Mouse (Mus musculus) inflammation-experienced regulatory T-cells, adult 6 months (primary cell): ENCODE data around the gene Ube2cbp. TPM values are rescaled to one million over a fixed set of nuclear protein-coding genes. Genes with fewer than 3 reads are reported as not detected.

Experiments
- ATAC-seq: one replicate; pipeline ENCODE4 v1.8.0; 2017
- polyA plus RNA-seq, 3 experiments: library from polyadenylated mRNA; unstranded; fragments of 100-300 nt; shearing (Covaris generic); gene quantifications; one replicate each; pipeline ENCODE4 v1.2.1; 2017

Gene Ube2cbp
- polyA plus RNA-seq, 3 experiments from 2014 or later, result 1.8 to 5.2 (median 4.7) TPM

DNA sequence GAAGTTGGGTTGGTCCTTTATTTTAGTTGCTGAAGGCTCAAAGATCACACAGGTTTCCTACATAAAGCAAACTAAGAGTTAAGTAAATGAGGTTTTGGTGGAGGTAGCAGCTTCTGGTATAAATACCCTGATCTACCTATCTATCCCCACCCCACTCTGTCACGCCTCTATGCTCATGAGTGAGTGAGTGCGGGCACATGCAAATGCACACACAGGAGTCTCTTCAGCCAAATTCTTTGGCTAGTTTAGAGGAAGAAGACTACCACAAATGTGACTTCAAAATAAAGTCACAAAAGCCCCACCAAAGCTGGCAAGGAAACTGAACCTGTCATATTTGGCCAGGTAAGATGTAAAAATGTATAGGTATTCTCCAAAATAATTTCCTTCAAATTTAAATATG, 149.1 kb downstream of the Ube2cbp start:
- ATAC-seq, result no peak

- no peak for ATAC-seq
Observed at GRCm38 (mm10) chr9:86308616-86309015, 156.1 kb downstream of the Ube2cbp start.

- ATAC-seq, result no peak
Observed at GRCm38 (mm10) chr9:86306556-86306955, 158.2 kb downstream of the Ube2cbp start.

GRCm38 (mm10) chr9:86301407-86301806, 163.3 kb downstream of the Ube2cbp start:
- ATAC-seq, result no peak

DNA sequence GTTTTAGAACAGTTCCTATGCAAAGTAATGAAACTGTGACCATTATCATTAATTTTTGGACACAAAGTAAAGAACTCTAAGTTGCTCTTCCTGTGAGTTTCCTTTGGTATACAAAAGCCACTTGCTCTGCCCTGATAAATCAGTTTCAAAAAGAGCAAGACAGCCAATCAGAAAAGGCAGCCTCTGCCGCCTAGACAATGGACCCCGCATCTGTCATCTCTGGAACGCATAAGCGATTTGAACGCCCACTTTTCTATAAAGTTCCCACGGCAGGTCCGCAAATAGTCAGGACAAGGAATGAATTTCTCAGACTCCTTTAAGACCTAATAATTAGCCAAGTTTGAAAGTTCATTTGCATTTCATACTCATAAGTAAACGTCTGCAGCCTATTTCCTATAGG, 166.2 kb downstream of the Ube2cbp start:
- ATAC-seq, result no peak

DNA sequence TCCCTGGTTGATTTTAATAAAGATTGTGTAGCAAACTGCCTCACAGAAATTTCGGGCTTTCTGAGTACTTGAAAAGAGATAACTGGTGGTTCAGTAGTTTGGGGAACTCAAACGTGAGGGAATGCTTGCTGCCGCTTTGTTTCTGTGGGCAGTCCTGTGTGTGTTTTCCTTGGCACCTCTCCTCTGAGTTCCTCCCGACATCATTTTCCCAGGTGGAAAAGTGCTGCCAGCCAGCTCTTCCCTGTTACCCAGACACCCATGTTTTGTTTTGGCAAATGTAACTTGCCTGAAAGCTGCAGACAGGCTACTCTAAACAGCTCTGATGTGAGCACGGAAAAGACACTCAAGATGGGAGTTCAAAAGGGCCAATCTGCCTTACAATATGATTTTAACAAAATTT, 166.6 kb downstream of the Ube2cbp start:
- no peak for ATAC-seq

- ATAC-seq, result no peak
Observed at GRCm38 (mm10) chr9:86296683-86297638, 167.8 kb downstream of the Ube2cbp start.

- ATAC-seq, result no peak
Observed at GRCm38 (mm10) chr9:86287570-86287954, 177.2 kb downstream of the Ube2cbp start.

- ATAC-seq, result no peak
Observed at GRCm38 (mm10) chr9:86286830-86287569, 177.8 kb downstream of the Ube2cbp start.

- no peak for ATAC-seq
Observed at GRCm38 (mm10) chr9:86282555-86282954, 182.2 kb downstream of the Ube2cbp start.

DNA sequence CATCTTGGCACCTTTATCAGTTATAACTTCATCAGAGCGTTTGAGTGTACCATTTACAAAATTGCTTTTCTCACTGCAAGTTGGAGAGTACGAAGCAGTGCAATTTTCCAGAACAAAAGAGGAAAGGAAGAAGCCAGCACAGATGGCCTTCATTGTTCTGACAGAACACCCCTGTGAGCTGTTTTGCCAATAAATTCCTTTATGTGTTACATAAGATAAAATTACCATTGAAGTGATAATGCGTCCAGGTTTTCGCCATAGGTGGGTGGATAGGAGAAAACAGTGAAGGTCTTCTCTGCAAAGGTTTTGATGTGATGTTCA, 183.6 kb downstream of the Ube2cbp start:
- ATAC-seq, result no peak

- no peak for ATAC-seq
Observed at GRCm38 (mm10) chr9:86280461-86281146, 184.1 kb downstream of the Ube2cbp start.

GRCm38 (mm10) chr9:86269541-86269940, 195.2 kb downstream of the Ube2cbp start:
- no peak for ATAC-seq

- ATAC-seq, result no peak
Observed at GRCm38 (mm10) chr9:86266658-86267057, 198.1 kb downstream of the Ube2cbp start.

Other genes with a start within 250 kb of the Ube2cbp start
- gene Dop1a, start 2.2 kb upstream of the Ube2cbp start, polyA plus RNA-seq, result 10 to 100 TPM; 17.3 to 41.2 (median 32.1) TPM
- gene Pgm3, start 106.9 kb upstream of the Ube2cbp start, polyA plus RNA-seq, result 10 to 100 TPM; 16.4 to 21.3 (median 19.2) TPM
- 1 to 10 TPM; 4.6 to 5.7 (median 5.6) TPM for gene Rwdd2a, start 107.0 kb upstream of the Ube2cbp start, polyA plus RNA-seq
- gene Me1, start 231.0 kb upstream of the Ube2cbp start, polyA plus RNA-seq, result under 1 TPM in 1 of 3 experiments, not detected in 2; 0.09 TPM